ENCODE assay signal across 9 mouse cellular contexts in the genomic region with DNA sequence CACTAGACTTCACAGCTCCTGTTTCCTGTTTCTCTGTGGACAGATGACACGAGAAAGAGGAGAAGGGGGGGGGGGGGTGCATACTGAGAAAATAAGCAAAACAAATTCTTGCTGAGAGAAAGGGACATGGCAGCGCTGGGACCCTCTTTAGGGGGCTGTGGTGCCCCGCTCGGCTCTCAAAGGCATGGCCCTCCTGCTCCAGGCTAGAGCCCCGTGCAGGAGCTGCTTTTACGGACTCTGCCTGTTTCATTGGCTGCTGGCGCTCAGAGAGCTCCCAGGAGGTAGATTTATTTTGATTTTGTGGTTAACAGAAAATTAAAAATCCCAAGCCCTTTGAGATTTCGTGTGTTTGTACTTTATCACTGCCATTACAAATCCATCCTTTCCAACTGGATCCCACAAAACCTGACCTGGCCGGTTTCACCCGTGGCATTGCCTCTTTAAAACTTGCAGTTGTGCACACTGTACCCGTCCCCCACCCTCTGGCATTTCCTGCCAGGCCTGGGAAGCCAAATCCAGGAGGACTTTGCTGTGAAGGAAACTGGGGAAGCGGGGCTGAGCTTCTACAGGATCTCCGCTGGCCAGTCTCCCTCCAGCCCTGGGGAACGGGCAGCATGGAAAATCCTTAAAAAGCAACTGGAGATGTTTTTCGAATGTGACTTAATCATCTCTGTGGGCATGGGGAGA. TPM values are rescaled to one million over a fixed set of nuclear protein-coding genes. Genes with fewer than 3 reads are reported as not detected.
DNase-seq lines count a peak whose midpoint lies in the region; ATAC-seq lines count a peak whose summit lies in the region.
"Had no signal": no experiment of that assay in that cellular context is flagged by ENCODE, and none has a peak within 500 bp of the region (broad histone marks: within the 10 kb centered on the region; RNA-seq: fewer than 3 reads in every experiment).

No protein-coding gene starts in this region.

- ATAC-seq in forebrain, embryonic 16.5 days: no peak

- H3K4me1 ChIP-seq in forebrain, embryonic 10.5 days: peaks cover 7% of the 10 kb centered on the region; the same call in 1 of the 2 replicates
- no peaks in the 10 kb centered on the region for H3K4me1 ChIP-seq in forebrain, embryonic 16.5 days (replicated peaks; ENCODE audit: control insufficient read depth, insufficient read depth, low read length)

- no peaks in the 10 kb centered on the region for H3K9me3 ChIP-seq in forebrain, embryonic 10.5 days
- H3K9me3 ChIP-seq in forebrain, embryonic 16.5 days (ENCODE audit: control insufficient read depth, low read length): no peaks in the 10 kb centered on the region

- 79% methylated on average over 15 of the region's 15 CpGs for WGBS in forebrain, embryonic 10.5 days
- 78% methylated on average over 15 of the region's 15 CpGs for WGBS in forebrain, embryonic 16.5 days

- no peak overlapping the region for H3K4me3 ChIP-seq in forebrain, embryonic 10.5 days
- H3K4me3 ChIP-seq in forebrain, embryonic 16.5 days (replicated peaks; ENCODE audit: low read length): no peak overlapping the region
- H3K4me3 ChIP-seq: megakaryocyte, embryonic 14.5 days had no signal

- no peak overlapping the region for H3K9ac ChIP-seq in forebrain, embryonic 16.5 days (replicated peaks; ENCODE audit: low read depth, low read length)

- H3K4me2 ChIP-seq in forebrain, embryonic 16.5 days (ENCODE audit: low read length): no peak overlapping the region

- H3K27me3 ChIP-seq in forebrain, embryonic 10.5 days (ENCODE audit: poor library complexity, severe bottlenecking): no peaks in the 10 kb centered on the region
- no peaks in the 10 kb centered on the region for H3K27me3 ChIP-seq in forebrain, embryonic 16.5 days (replicated peaks; ENCODE audit: control insufficient read depth, insufficient read depth, low read length)

- intact Hi-C loops in gastrocnemius, postnatal 36 days (cut with DNase I): loop anchor here (5.0 kb wide), 2 partner anchors 38 to 253 kb away; partner anchors contain the start of gene Epas1
- intact Hi-C loops in left cerebral cortex, postnatal 36 days (cut with DNase I): loop anchor here (5.0 kb wide), 1 partner anchor 313 kb away; no protein-coding TSS in a partner anchor

- 0 out of 2 replicates have a peak overlapping the region, but pooled peaks have one; percentile 54 for H3K27ac ChIP-seq in forebrain, embryonic 10.5 days
- no peak overlapping the region for H3K27ac ChIP-seq in forebrain, embryonic 16.5 days (ENCODE audit: low read length)

- H3K36me3 ChIP-seq in forebrain, embryonic 10.5 days (replicated peaks): no peaks in the 10 kb centered on the region
- no peaks in the 10 kb centered on the region for H3K36me3 ChIP-seq in forebrain, embryonic 16.5 days (ENCODE audit: control insufficient read depth, insufficient read depth)

- no peak for DNase-seq in forebrain, embryonic 10.5 days (ENCODE audit: extremely low spot score, low spot score)
- peak; percentile 36 to 52 for DNase-seq in gastrocnemius, postnatal 36 days
- peak; percentile 60 for DNase-seq in kidney, adult 18-20 months
- peak; percentile 79 for DNase-seq in lung, postnatal 14 days
- no peak for DNase-seq in layer of hippocampus, adult 9-11 months
- no peak for DNase-seq in layer of hippocampus, adult 18-20 months (ENCODE audit: low spot score in 2 of 2)
- no peak for DNase-seq in left cerebral cortex, postnatal 36 days (ENCODE audit: low spot score in 2 of 2)

RNA-seq across cellular contexts. Expression of gene Gm10309, which starts 5.5 kb away (rescaled TPM):
- polyA plus RNA-seq in forebrain, embryonic 10.5 days (2016; fragmentation: Nextera tagmentation; extraction: Ambion mirVana): 0.16 and 0.20 TPM in 2 replicates
- polyA plus RNA-seq in forebrain, embryonic 16.5 days (2015; fragmentation: Nextera tagmentation; extraction: Ambion mirVana): 0.40 and 1.2 TPM in 2 replicates
- not detected for total RNA-seq in gastrocnemius, postnatal 36 days (2021)
- total RNA-seq in layer of hippocampus, adult 18-20 months (2021): not detected
- total RNA-seq in left cerebral cortex, postnatal 36 days (2021): not detected

Comparison
In these comparisons a context has a peak if more than half of its experiments do, and no peak if none do; other contexts are left out.
1. DNase-seq: peak in gastrocnemius, postnatal 36 days (2 of 2), kidney, adult 18-20 months (single experiment) and lung, postnatal 14 days (single experiment); none in forebrain, embryonic 10.5 days (single experiment), layer of hippocampus, adult 9-11 months (single experiment), layer of hippocampus, adult 18-20 months (0 of 2) and left cerebral cortex, postnatal 36 days (0 of 2).